Mouse (Mus musculus): ENCODE results near the gene Dop1a.
"Not testable (repeated sequence)": the region's sequence is repeated elsewhere in the genome, so short reads cannot be mapped to it uniquely, and the experiment has no call there.

GRCm38 (mm10) chr9:86594357-86594767 is 127.4 kb downstream of the Dop1a start:
- TF ChIP-seq CTCF (IDR thresholded peaks at IDR 0.05; ENCODE audit: low read depth); EP300 (optimal IDR thresholded peaks at IDR 0.05): not testable (repeated sequence)
